Mouse (Mus musculus): ENCODE results near the gene Ccr10.

The Ccr10 gene

GRCm38 (mm10) chr11:101154648-101155047, 20.6 kb downstream of the Ccr10 start:
- DNase-seq (ENCODE audit: low spot score in 2 of 2): no peak

- no peak for DNase-seq (ENCODE audit: low spot score in 2 of 2)
Measured at GRCm38 (mm10) chr11:101152825-101153224, 22.4 kb downstream of the Ccr10 start.

- no peak for DNase-seq (ENCODE audit: low spot score in 2 of 2)
Measured at GRCm38 (mm10) chr11:101151063-101151462, 24.2 kb downstream of the Ccr10 start.

- no peak for DNase-seq (ENCODE audit: low spot score in 2 of 2)
Measured at GRCm38 (mm10) chr11:101149178-101150105, 25.8 kb downstream of the Ccr10 start.

GRCm38 (mm10) chr11:101148751-101149150, 26.5 kb downstream of the Ccr10 start:
- DNase-seq (ENCODE audit: low spot score in 2 of 2): no peak

GRCm38 (mm10) chr11:101146377-101146776, 28.9 kb downstream of the Ccr10 start:
- DNase-seq (ENCODE audit: low spot score in 2 of 2): no peak

GRCm38 (mm10) chr11:101143338-101144225, 31.7 kb downstream of the Ccr10 start:
- no peak for DNase-seq (ENCODE audit: low spot score in 2 of 2)

GRCm38 (mm10) chr11:101142215-101142967, 32.9 kb downstream of the Ccr10 start:
- no peak for DNase-seq (ENCODE audit: low spot score in 2 of 2)

GRCm38 (mm10) chr11:101141088-101141487, 34.2 kb downstream of the Ccr10 start:
- no peak for DNase-seq (ENCODE audit: low spot score in 2 of 2)

- no peak for DNase-seq (ENCODE audit: low spot score in 2 of 2)
Measured at GRCm38 (mm10) chr11:101140164-101140819, 35.0 kb downstream of the Ccr10 start.

- no peak for DNase-seq (ENCODE audit: low spot score in 2 of 2)
Measured at GRCm38 (mm10) chr11:101138536-101139181, 36.6 kb downstream of the Ccr10 start.

- no peak for DNase-seq (ENCODE audit: low spot score in 2 of 2)
Measured at GRCm38 (mm10) chr11:101137000-101137399, 38.2 kb downstream of the Ccr10 start.

- no peak for DNase-seq (ENCODE audit: low spot score in 2 of 2)
Measured at GRCm38 (mm10) chr11:101134217-101134865, 40.9 kb downstream of the Ccr10 start.

- no peak for DNase-seq (ENCODE audit: low spot score in 2 of 2)
Measured at GRCm38 (mm10) chr11:101133037-101133436, 42.2 kb downstream of the Ccr10 start.

GRCm38 (mm10) chr11:101131701-101132100, 43.5 kb downstream of the Ccr10 start:
- peak; percentile 36 to 70 for DNase-seq (ENCODE audit: low spot score in 2 of 2)

- no peak for DNase-seq (ENCODE audit: low spot score in 2 of 2)
Measured at GRCm38 (mm10) chr11:101131187-101131586, 44.1 kb downstream of the Ccr10 start.

GRCm38 (mm10) chr11:101130056-101130756, 45.0 kb downstream of the Ccr10 start:
- no peak for DNase-seq (ENCODE audit: low spot score in 2 of 2)

- DNase-seq (ENCODE audit: low spot score in 2 of 2): no peak
Measured at GRCm38 (mm10) chr11:101128996-101129577, 46.2 kb downstream of the Ccr10 start.

GRCm38 (mm10) chr11:101127075-101127474, 48.2 kb downstream of the Ccr10 start:
- no peak for DNase-seq (ENCODE audit: low spot score in 2 of 2)
